Mouse (Mus musculus): ENCODE data around the gene Prrc2a. TPM values are rescaled to one million over a fixed set of nuclear protein-coding genes. Genes with fewer than 3 reads are reported as not detected.
A peak's percentile ranks its signal among the peaks of the same experiment; 100 is the strongest.

The Prrc2a gene
- polyA plus RNA-seq, 1 experiment from 2014 or later = 181 TPM

- Histone ChIP-seq H3K9ac (no peak overlapping the region), H3K4me3 (no peak overlapping the region)
These were observed 33.3 kb upstream of the Prrc2a start for GRCm38 (mm10) chr17:35198029-35198428.

GRCm38 (mm10) chr17:35197126-35197525 is 32.4 kb upstream of the Prrc2a start:
- peaks cover 18% of the 10 kb centered on the region for H3K4me1 ChIP-seq (replicated peaks)
- ATAC-seq (ENCODE audit: low FRiP score) = no peak
- H3K9ac ChIP-seq = no peak overlapping the region
- no peak overlapping the region for H3K27ac ChIP-seq
- no peak overlapping the region for H3K4me3 ChIP-seq
- H3K27me3 ChIP-seq = peaks cover 78% of the 10 kb centered on the region
- WGBS = 48% methylated on average over 6 of the region's 6 CpGs
- no peaks in the 10 kb centered on the region for H3K36me3 ChIP-seq
- no peak overlapping the region for H3K4me2 ChIP-seq
- H3K9me3 ChIP-seq = no peaks in the 10 kb centered on the region

More at GRCm38 (mm10) chr17:35198029-35198428, 33.3 kb upstream of the Prrc2a start:
- 73% methylated on average over 7 of the region's 7 CpGs for WGBS
- H3K9me3 ChIP-seq = no peaks in the 10 kb centered on the region
- no peak for ATAC-seq (ENCODE audit: low FRiP score)
- no peaks in the 10 kb centered on the region for H3K36me3 ChIP-seq
- peaks cover 18% of the 10 kb centered on the region for H3K4me1 ChIP-seq (replicated peaks)
- no peak overlapping the region for H3K27ac ChIP-seq
- no peak overlapping the region for H3K4me2 ChIP-seq
- H3K27me3 ChIP-seq = peaks cover 87% of the 10 kb centered on the region

GRCm38 (mm10) chr17:35196321-35196641 is 31.6 kb upstream of the Prrc2a start:
- Histone ChIP-seq H3K4me2 (peak overlapping the region; percentile 65), H3K9ac (no peak overlapping the region), H3K4me3 (peak overlapping the region; percentile 40), H3K9me3 (no peaks in the 10 kb centered on the region), H3K27ac (no peak overlapping the region), H3K36me3 (no peaks in the 10 kb centered on the region), H3K27me3 (peaks cover 69% of the 10 kb centered on the region), H3K4me1 (replicated peaks) (peaks cover 18% of the 10 kb centered on the region)
- no peak for ATAC-seq (ENCODE audit: low FRiP score)
- 31% methylated on average over 9 of the region's 9 CpGs for WGBS

GRCm38 (mm10) chr17:35195631-35196320 is 31.1 kb upstream of the Prrc2a start:
- H3K36me3 ChIP-seq = no peaks in the 10 kb centered on the region
- H3K27ac ChIP-seq = no peak overlapping the region
- H3K4me1 ChIP-seq (replicated peaks) = peaks cover 18% of the 10 kb centered on the region
- H3K4me3 ChIP-seq = peak overlapping the region; percentile 40
- WGBS = 1% methylated on average over 66 of the region's 66 CpGs
- H3K9me3 ChIP-seq = no peaks in the 10 kb centered on the region
- ATAC-seq (ENCODE audit: low FRiP score) = peak; percentile 57; the same call in 1 of the 2 replicates
- H3K9ac ChIP-seq = peak overlapping the region; percentile 62
- H3K4me2 ChIP-seq = peak overlapping the region; percentile 65
- H3K27me3 ChIP-seq = peaks cover 64% of the 10 kb centered on the region

GRCm38 (mm10) chr17:35194844-35195630 is 30.3 kb upstream of the Prrc2a start:
- Histone ChIP-seq H3K36me3 (no peaks in the 10 kb centered on the region), H3K27me3 (peaks cover 57% of the 10 kb centered on the region), H3K4me2 (peak overlapping the region; percentile 65), H3K4me3 (peak overlapping the region; percentile 40), H3K27ac (no peak overlapping the region), H3K4me1 (replicated peaks) (peaks cover 18% of the 10 kb centered on the region), H3K9ac (peak overlapping the region; percentile 62), H3K9me3 (no peaks in the 10 kb centered on the region)
- 41% methylated on average over 19 of the region's 19 CpGs for WGBS
- no peak for ATAC-seq (ENCODE audit: low FRiP score)

GRCm38 (mm10) chr17:35193881-35194843 is 29.5 kb upstream of the Prrc2a start, which contains the start of gene Ltb:
Gene Ltb (plus strand): TSS chr17:35194439.
- ATAC-seq (ENCODE audit: low FRiP score) = no peak
- peak within 1 kb of the TSS; percentile 65 for H3K4me2 ChIP-seq
- peaks cover 18% of the 10 kb centered on the region for H3K4me1 ChIP-seq (replicated peaks)
- H3K9me3 ChIP-seq = no peaks in the 10 kb centered on the region
- peak within 1 kb of the TSS; percentile 40; the same call in 1 of the 2 replicates for H3K4me3 ChIP-seq
- H3K36me3 ChIP-seq = no peaks in the 10 kb centered on the region
- 72% methylated on average over 28 of the region's 28 CpGs for WGBS
- no peak within 1 kb of the TSS; the same call in 1 of the 2 replicates for H3K9ac ChIP-seq
- H3K27me3 ChIP-seq = peaks cover 50% of the 10 kb centered on the region
- no peak within 1 kb of the TSS for H3K27ac ChIP-seq

GRCm38 (mm10) chr17:35192924-35193323 is 28.2 kb upstream of the Prrc2a start:
- 84% methylated on average over 5 of the region's 5 CpGs for WGBS
- no peak overlapping the region for H3K9ac ChIP-seq
- H3K4me3 ChIP-seq = no peak overlapping the region
- no peaks in the 10 kb centered on the region for H3K36me3 ChIP-seq
- no peaks in the 10 kb centered on the region for H3K9me3 ChIP-seq
- peaks cover 18% of the 10 kb centered on the region for H3K4me1 ChIP-seq (replicated peaks)
- no peak overlapping the region for H3K4me2 ChIP-seq
- no peak for ATAC-seq (ENCODE audit: low FRiP score)
- H3K27ac ChIP-seq = no peak overlapping the region
- peaks cover 41% of the 10 kb centered on the region for H3K27me3 ChIP-seq

- no peak overlapping the region for H3K27ac ChIP-seq
- no peak overlapping the region for H3K4me2 ChIP-seq
- WGBS = 52% methylated on average over 2 of the region's 2 CpGs
These were observed 27.0 kb upstream of the Prrc2a start for GRCm38 (mm10) chr17:35191723-35192122.

GRCm38 (mm10) chr17:35190096-35190495 is 25.4 kb upstream of the Prrc2a start:
- Histone ChIP-seq H3K4me2 (no peak overlapping the region), H3K4me1 (replicated peaks) (peaks cover 15% of the 10 kb centered on the region), H3K36me3 (no peaks in the 10 kb centered on the region), H3K9ac (no peak overlapping the region), H3K27me3 (peaks cover 17% of the 10 kb centered on the region), H3K4me3 (no peak overlapping the region), H3K27ac (no peak overlapping the region), H3K9me3 (no peaks in the 10 kb centered on the region)
- WGBS = 77% methylated on average over 4 of the region's 4 CpGs
- no peak for ATAC-seq (ENCODE audit: low FRiP score)

More at GRCm38 (mm10) chr17:35191723-35192122, 27.0 kb upstream of the Prrc2a start:
- peaks cover 33% of the 10 kb centered on the region for H3K27me3 ChIP-seq
- no peak overlapping the region for H3K4me3 ChIP-seq
- H3K9ac ChIP-seq = no peak overlapping the region
- H3K4me1 ChIP-seq (replicated peaks) = peaks cover 18% of the 10 kb centered on the region
- no peaks in the 10 kb centered on the region for H3K36me3 ChIP-seq
- ATAC-seq (ENCODE audit: low FRiP score) = no peak
- H3K9me3 ChIP-seq = no peaks in the 10 kb centered on the region

GRCm38 (mm10) chr17:35189186-35189585 is 24.5 kb upstream of the Prrc2a start:
- no peaks in the 10 kb centered on the region for H3K36me3 ChIP-seq
- no peak for ATAC-seq (ENCODE audit: low FRiP score)
- H3K27ac ChIP-seq = no peak overlapping the region
- no peak overlapping the region for H3K9ac ChIP-seq
- H3K9me3 ChIP-seq = no peaks in the 10 kb centered on the region
- no peak overlapping the region for H3K4me3 ChIP-seq
- H3K4me2 ChIP-seq = no peak overlapping the region
- peaks cover 8% of the 10 kb centered on the region; the same call in 1 of the 2 replicates for H3K4me1 ChIP-seq (replicated peaks)
- H3K27me3 ChIP-seq = peaks cover 7% of the 10 kb centered on the region
- 57% methylated on average over 1 of the region's 1 CpGs for WGBS

GRCm38 (mm10) chr17:35187959-35188610 is 23.4 kb upstream of the Prrc2a start, which contains the start of gene Lst1:
Gene Lst1 (minus strand): TSS chr17:35188439.
- Histone ChIP-seq H3K4me1 (replicated peaks) (peaks cover 8% of the 10 kb centered on the region; the same call in 1 of the 2 replicates), H3K4me3 (no peak within 1 kb of the TSS), H3K27me3 (no peaks in the 10 kb centered on the region), H3K9ac (no peak within 1 kb of the TSS), H3K4me2 (no peak within 1 kb of the TSS), H3K9me3 (no peaks in the 10 kb centered on the region), H3K36me3 (no peaks in the 10 kb centered on the region), H3K27ac (no peak within 1 kb of the TSS)
- WGBS = 81% methylated on average over 7 of the region's 7 CpGs
- ATAC-seq (ENCODE audit: low FRiP score) = no peak
